Mouse (Mus musculus) embryonic fibroblast, embryonic 13.5 days (primary cell): Measurements from ENCODE around the gene Brms1.

Experiments
- CTCF ChIP-seq: IDR thresholded peaks from 2 replicates; pipeline ENCODE4 v1.5.1; 2011; ENCODE audit warnings: mild to moderate bottlenecking, control low read depth, low read length, moderate library complexity, borderline replicate concordance; ENCODE audit not compliant: insufficient read depth
- POLR2A ChIP-seq: IDR thresholded peaks from 2 replicates; pipeline ENCODE4 v1.6.1; 2011; ENCODE audit warnings: low read depth, mild to moderate bottlenecking, control low read depth, low read length, moderate library complexity

DNA sequence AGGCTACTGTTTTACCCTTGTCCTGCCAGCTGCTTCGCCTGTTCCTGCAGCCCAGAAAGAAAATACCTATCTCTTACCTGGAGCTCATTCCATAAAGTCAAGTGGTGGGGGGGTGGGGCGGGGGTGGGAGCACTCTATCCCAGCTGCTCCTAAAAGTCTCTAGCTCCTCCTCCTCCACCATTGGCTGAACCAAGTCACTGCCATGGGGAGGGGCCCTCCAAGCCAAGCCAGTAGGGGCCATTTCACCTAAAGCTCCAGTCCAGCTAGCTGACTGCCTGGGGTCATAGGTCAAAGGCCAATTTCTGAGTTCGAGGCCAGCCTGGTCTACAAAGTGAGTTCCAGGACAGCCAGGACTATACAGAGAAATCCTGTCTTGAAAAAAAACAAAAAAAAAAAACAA, 8.5 kb upstream of the Brms1 start:
- TF ChIP-seq CTCF (no peak), POLR2A (no peak)
